1 mouse cellular context compared by ENCODE assay signal in the genomic region with DNA sequence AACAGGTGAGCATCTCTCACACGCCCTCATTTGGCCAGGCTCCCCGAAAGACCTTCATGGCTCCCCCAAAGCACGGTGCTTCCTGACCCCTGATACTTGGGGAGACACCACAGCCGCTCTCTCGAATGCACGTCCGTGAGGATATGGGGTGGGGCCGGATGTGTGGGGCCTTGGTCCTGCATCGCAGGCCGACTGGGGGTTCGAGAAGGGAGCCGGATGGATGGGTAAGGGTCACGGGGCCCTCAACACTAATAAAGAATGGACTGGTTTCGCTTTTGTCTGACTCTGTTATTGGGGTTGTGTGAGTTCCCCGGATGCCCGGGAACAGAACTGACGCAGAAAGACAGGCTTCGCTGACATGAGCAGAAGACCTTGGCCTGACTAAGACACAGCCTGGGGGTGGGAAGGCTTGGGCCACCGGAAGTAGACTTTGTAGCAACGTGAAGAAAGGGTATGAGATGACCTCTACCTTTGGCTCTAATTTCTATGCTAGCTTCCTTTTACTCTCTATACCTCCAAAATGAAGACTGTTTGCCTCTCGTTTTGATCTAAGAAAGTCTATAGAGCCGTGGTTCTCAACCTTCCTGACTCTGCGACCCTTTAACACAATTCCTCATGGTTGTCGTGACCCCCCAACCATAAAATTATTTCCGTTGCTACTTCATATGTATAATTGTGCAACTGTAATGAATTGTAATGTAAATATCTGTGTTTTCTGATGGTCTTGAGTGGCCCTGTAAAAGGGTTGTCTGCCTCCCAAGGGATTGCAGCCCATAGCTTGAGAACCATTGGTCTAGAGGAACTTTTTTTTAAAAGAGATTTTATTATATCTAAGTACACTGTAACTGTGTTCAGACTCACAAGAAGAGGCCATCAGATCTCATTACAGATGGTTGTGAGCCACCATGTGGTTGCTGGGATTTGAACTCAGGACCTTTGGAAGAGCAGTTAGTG.
TF ChIP-seq lines count a peak whose summit lies in the region.

No protein-coding gene starts in this region.

TF ChIP-seq in MEL, 35 proteins besides CTCF, POLR2A, EP300 and RAD21:
- TF ChIP-seq ELF1 (IDR thresholded peaks at IDR 0.05; ENCODE audit: low read depth, low read length) (no peak), ZNF384 (IDR thresholded peaks at IDR 0.05; ENCODE audit: low read depth, low read length) (no peak), TBP (IDR thresholded peaks at IDR 0.05; ENCODE audit: low read depth, low read length) (peak; percentile 60), UBTF (IDR thresholded peaks at IDR 0.05; ENCODE audit: borderline replicate concordance, insufficient read depth, low read depth, low read length) (0 out of 2 replicates have a peak, but pooled peaks have one; percentile 3), TCF12 (IDR thresholded peaks at IDR 0.05; ENCODE audit: low read depth, low read length) (no peak), SMC3 (IDR thresholded peaks at IDR 0.05; ENCODE audit: low read depth, low read length) (no peak), ETS1 (IDR thresholded peaks at IDR 0.05; ENCODE audit: low read depth, low read length) (no peak), POLR2AphosphoS5 (IDR thresholded peaks at IDR 0.05; ENCODE audit: borderline replicate concordance, low read depth, low read length) (0 out of 2 replicates have a peak, but pooled peaks have one; percentile 48)
TF ChIP-seq in MEL: peak in this region for 3.
